Mouse (Mus musculus) embryonic facial prominence, embryonic 12.5 days (tissue): Measurements from ENCODE around the gene 4933427D14Rik. TPM values are rescaled to one million over a fixed set of nuclear protein-coding genes. Genes with fewer than 3 reads are reported as not detected.

Experiments used
- ATAC-seq: fragments of 200-750 bp; cut with Nextera tagmentation; 2 replicates; pipeline ENCODE4 v1.8.0; 2017; ENCODE audit not compliant: insufficient number of reproducible peaks, insufficient read depth, low FRiP score, low TSS enrichment
- H3K27ac ChIP-seq: fragments of 300-500 bp; sonication (generic); 2 replicates; pipeline ENCODE4 v1.5.1; 2016; ENCODE audit warnings: mild to moderate bottlenecking
- H3K27me3 ChIP-seq: fragments of 300-500 bp; sonication (generic); 2 replicates; pipeline ENCODE4 v1.6.1; 2016; ENCODE audit warnings: mild to moderate bottlenecking, moderate library complexity
- H3K36me3 ChIP-seq: fragments of 300-500 bp; sonication (generic); 2 replicates; pipeline ENCODE4 v1.6.1; 2016; ENCODE audit warnings: mild to moderate bottlenecking
- H3K4me1 ChIP-seq: fragments of 300-500 bp; sonication (generic); 2 replicates; pipeline ENCODE4 v1.6.1; 2016
- H3K4me2 ChIP-seq: fragments of 300-500 bp; sonication (generic); replicated peaks from 2 replicates; pipeline ENCODE4 v1.6.1; 2016; ENCODE audit warnings: mild to moderate bottlenecking, moderate library complexity
- H3K4me3 ChIP-seq: fragments of 300-500 bp; sonication (generic); 2 replicates; pipeline ENCODE4 v1.5.1; 2016; ENCODE audit warnings: mild to moderate bottlenecking
- H3K9ac ChIP-seq: fragments of 300-500 bp; sonication (generic); 2 replicates; pipeline ENCODE4 v1.6.1; 2016; ENCODE audit warnings: mild to moderate bottlenecking, moderate library complexity
- H3K9me3 ChIP-seq: fragments of 300-500 bp; sonication (generic); 2 replicates; pipeline ENCODE4 v1.6.1; 2016; ENCODE audit warnings: mild to moderate bottlenecking, moderate library complexity
- WGBS: fragments of 180-500 bp; shearing (Covaris S2); methylation state at CpG from one replicate; pipeline ENCODE4 v1.1.7; 2016; 5-methylcytosine and 5-hydroxymethylcytosine counted together
- polyA plus RNA-seq: library from polyadenylated mRNA; unstranded; fragments of >200 nt; fragmentation: Nextera tagmentation; extraction: Ambion mirVana; gene quantifications from 2 replicates; pipeline ENCODE4 v1.2.1, GENCODE M21; 2016

Gene 4933427D14Rik
- 16.7 and 23.2 TPM in 2 replicates for polyA plus RNA-seq

DNA sequence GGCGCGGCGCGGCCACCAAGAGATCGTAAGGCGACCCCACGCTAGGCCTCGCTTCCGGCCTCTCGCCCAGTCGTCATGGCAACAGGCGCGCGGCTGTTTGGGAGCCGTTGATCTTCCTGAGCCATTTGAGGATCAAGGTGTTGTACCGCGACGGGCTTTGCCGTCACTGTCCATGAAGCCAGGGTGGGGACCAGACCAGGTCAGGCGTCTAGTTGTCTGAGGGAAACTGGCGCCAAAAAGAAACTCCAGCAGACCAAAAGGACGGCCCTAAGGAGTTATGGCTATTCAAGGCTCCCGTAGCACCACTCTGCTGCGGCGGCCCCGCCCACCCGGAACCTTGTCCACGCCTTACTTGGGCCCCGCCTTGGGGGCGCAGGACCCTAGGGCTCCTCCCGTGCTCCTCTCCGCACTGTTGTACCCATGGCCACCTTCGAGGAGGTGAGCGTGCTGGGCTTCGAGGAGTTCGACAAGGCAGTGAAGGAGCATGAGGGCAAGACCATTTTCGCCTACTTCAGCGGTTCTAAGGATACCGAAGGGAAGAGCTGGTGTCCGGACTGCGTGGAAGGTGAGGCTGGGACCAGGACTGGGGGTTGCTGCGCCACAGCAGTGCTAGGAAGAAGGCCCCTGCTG, at the start of gene 4933427D14Rik, which contains the start of gene Txndc17:
Gene 4933427D14Rik, minus strand, starts transcription at position 256 of the 630 bp plus-strand sequence.
Gene Txndc17, plus strand, starts transcription at position 344 of the 630 bp plus-strand sequence.
- peak within 1 kb of the TSS; percentile 80 for H3K27ac ChIP-seq
- peak; percentile 93 for ATAC-seq
- WGBS: under 1% methylated on average over 42 of the region's 42 CpGs
- H3K36me3 ChIP-seq: peaks cover 22% of the 10 kb centered on the region
- H3K9ac ChIP-seq: peak within 1 kb of the TSS; percentile 75
- H3K4me1 ChIP-seq: peaks cover 18% of the 10 kb centered on the region
- no peaks in the 10 kb centered on the region for H3K27me3 ChIP-seq
- H3K4me3 ChIP-seq: peak within 1 kb of the TSS; percentile 81
- H3K9me3 ChIP-seq: no peaks in the 10 kb centered on the region
- H3K4me2 ChIP-seq: peak within 1 kb of the TSS; percentile 87

GRCm38 (mm10) chr11:72256441-72256840, 49.2 kb upstream of the 4933427D14Rik start:
- WGBS: 80% methylated on average over 2 of the region's 2 CpGs
- Histone ChIP-seq H3K4me2 (no peak overlapping the region), H3K9ac (no peak overlapping the region), H3K36me3 (no peaks in the 10 kb centered on the region), H3K27ac (no peak overlapping the region), H3K4me3 (no peak overlapping the region), H3K27me3 (no peaks in the 10 kb centered on the region), H3K9me3 (no peaks in the 10 kb centered on the region), H3K4me1 (no peaks in the 10 kb centered on the region)
- no peak for ATAC-seq

DNA sequence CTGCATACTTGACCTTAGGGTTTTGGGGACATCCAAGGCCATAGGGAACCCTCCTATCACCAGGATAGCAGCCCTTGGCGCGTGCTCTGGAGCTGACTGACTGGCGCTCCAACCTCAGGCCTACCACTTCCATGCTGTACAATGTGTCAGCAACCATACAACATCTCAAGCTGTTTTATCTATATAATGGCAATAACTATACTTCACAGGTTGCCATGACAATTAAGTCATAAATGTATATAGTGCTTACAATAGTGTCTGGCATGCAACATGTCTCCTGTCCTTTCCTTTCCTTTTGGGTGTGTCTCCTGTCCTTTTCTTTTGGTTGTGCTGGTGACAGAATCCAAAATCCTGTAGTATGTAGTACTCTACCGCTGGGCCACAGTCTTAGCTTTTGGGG, 48.4 kb upstream of the 4933427D14Rik start:
- no peaks in the 10 kb centered on the region for H3K27me3 ChIP-seq
- no peak for ATAC-seq
- H3K4me2 ChIP-seq: no peak overlapping the region
- no peaks in the 10 kb centered on the region for H3K9me3 ChIP-seq
- H3K4me1 ChIP-seq: no peaks in the 10 kb centered on the region
- H3K27ac ChIP-seq: no peak overlapping the region
- no peaks in the 10 kb centered on the region for H3K36me3 ChIP-seq
- no peak overlapping the region for H3K4me3 ChIP-seq
- WGBS: 87% methylated on average over 4 of the region's 4 CpGs
- H3K9ac ChIP-seq: no peak overlapping the region

DNA sequence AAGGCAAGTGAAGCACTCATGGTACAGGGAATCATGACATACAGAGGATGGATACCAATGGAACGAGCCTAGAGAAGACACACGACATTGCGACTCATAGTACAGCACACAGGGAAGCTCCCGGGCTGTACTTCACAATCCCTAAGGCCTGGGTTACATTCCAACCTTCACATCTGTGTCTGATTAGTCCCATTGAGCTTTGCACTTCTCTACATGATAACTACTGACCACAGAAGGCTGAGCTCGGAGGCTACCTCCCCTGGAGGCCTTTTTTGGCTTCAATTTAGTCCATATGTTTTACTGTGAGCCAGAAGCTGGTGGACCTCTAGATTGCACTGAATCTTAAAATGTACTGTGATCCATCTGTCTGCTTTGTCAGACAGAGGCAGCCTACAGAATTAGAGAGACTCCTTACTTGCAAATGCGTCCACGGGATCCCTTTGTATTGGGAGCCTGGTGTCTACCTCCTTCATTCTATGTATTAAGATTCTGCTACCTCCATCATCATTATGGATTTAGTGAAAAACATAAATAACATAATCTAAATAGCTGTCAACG, 38.0 kb upstream of the 4933427D14Rik start:
- no peak for ATAC-seq
- H3K27ac ChIP-seq: no peak overlapping the region
- 54% methylated on average over 8 of the region's 8 CpGs for WGBS
- no peaks in the 10 kb centered on the region for H3K36me3 ChIP-seq
- H3K27me3 ChIP-seq: no peaks in the 10 kb centered on the region
- peaks cover 5% of the 10 kb centered on the region; the same call in 1 of the 2 replicates for H3K4me1 ChIP-seq
- H3K9me3 ChIP-seq: no peaks in the 10 kb centered on the region
- H3K4me2 ChIP-seq: no peak overlapping the region
- H3K4me3 ChIP-seq: no peak overlapping the region
- H3K9ac ChIP-seq: no peak overlapping the region

- H3K4me1 ChIP-seq: peaks cover 2% of the 10 kb centered on the region; the same call in 1 of the 2 replicates
- H3K36me3 ChIP-seq: no peaks in the 10 kb centered on the region
- no peak overlapping the region for H3K27ac ChIP-seq
- no peak overlapping the region for H3K4me2 ChIP-seq
- H3K4me3 ChIP-seq: no peak overlapping the region
- ATAC-seq: no peak
- no peaks in the 10 kb centered on the region for H3K27me3 ChIP-seq
- H3K9me3 ChIP-seq: no peaks in the 10 kb centered on the region
- WGBS: 79% methylated on average over 4 of the region's 4 CpGs
- no peak overlapping the region for H3K9ac ChIP-seq
Measured at GRCm38 (mm10) chr11:72240062-72240860, 33.0 kb upstream of the 4933427D14Rik start.

- H3K27me3 ChIP-seq: no peaks in the 10 kb centered on the region
- no peak overlapping the region for H3K9ac ChIP-seq
- no peak overlapping the region for H3K27ac ChIP-seq
- H3K9me3 ChIP-seq: no peaks in the 10 kb centered on the region
- no peak overlapping the region for H3K4me2 ChIP-seq
- no peaks in the 10 kb centered on the region for H3K4me1 ChIP-seq
- H3K36me3 ChIP-seq: no peaks in the 10 kb centered on the region
- WGBS: 72% methylated on average over 5 of the region's 5 CpGs
- no peak for ATAC-seq
- no peak overlapping the region for H3K4me3 ChIP-seq
Measured at GRCm38 (mm10) chr11:72234013-72234412, 26.8 kb upstream of the 4933427D14Rik start.

DNA sequence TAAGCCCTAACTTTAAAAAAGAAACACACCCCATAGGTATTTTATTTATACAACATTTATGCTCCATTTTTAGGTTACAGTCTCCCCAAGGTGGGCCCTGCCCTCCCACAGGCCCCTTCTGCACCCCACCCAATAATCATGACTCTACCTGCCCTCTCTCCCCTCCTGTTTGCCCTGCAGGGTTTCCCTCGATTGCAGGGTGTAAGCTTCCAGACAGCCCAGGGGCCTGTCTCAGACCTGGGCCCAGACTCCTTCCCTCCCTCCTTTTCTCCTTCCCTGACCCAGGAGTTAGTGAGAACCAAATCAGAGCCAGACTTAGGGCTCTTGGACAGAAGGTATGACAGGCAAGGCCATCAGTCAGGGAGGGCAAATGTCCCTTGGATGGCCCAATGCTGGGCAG, 25.7 kb upstream of the 4933427D14Rik start:
- Histone ChIP-seq H3K9ac (no peak overlapping the region), H3K4me2 (no peak overlapping the region), H3K36me3 (no peaks in the 10 kb centered on the region), H3K4me1 (no peaks in the 10 kb centered on the region), H3K27ac (no peak overlapping the region), H3K9me3 (no peaks in the 10 kb centered on the region), H3K4me3 (no peak overlapping the region), H3K27me3 (no peaks in the 10 kb centered on the region)
- 70% methylated on average over 1 of the region's 1 CpGs for WGBS
- ATAC-seq: no peak

DNA sequence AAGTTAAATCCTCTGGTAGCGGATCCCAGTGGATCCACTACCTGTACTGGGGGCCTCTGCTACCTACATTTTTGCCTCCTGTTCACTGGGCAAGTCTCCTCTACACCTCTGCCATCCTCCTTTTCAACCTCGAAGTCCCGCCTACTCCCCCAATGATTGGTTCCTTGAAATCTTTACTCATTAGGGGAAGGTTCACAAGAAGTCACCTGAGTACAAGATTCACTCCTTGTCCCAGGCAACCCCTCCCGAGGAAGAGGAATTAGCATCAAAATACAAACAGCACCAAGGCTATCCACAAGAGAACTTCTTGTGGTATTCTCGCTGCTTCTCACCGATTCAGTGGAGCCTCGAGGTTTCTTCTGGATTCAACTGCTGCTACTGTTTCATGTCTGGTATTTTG, 24.8 kb upstream of the 4933427D14Rik start:
- no peaks in the 10 kb centered on the region for H3K4me1 ChIP-seq
- H3K36me3 ChIP-seq: no peaks in the 10 kb centered on the region
- no peak overlapping the region for H3K9ac ChIP-seq
- H3K4me2 ChIP-seq: no peak overlapping the region
- 84% methylated on average over 7 of the region's 7 CpGs for WGBS
- H3K27ac ChIP-seq: no peak overlapping the region
- H3K27me3 ChIP-seq: no peaks in the 10 kb centered on the region
- no peaks in the 10 kb centered on the region for H3K9me3 ChIP-seq
- no peak overlapping the region for H3K4me3 ChIP-seq
- ATAC-seq: no peak

GRCm38 (mm10) chr11:72228513-72228912, 21.3 kb upstream of the 4933427D14Rik start:
- Histone ChIP-seq H3K27ac (no peak overlapping the region), H3K4me3 (no peak overlapping the region), H3K9me3 (no peaks in the 10 kb centered on the region), H3K4me1 (no peaks in the 10 kb centered on the region), H3K27me3 (no peaks in the 10 kb centered on the region), H3K9ac (no peak overlapping the region), H3K4me2 (no peak overlapping the region), H3K36me3 (no peaks in the 10 kb centered on the region)
- ATAC-seq: no peak
- 92% methylated on average over 4 of the region's 4 CpGs for WGBS

GRCm38 (mm10) chr11:72226901-72227300, 19.6 kb upstream of the 4933427D14Rik start:
- Histone ChIP-seq H3K4me3 (no peak overlapping the region), H3K9me3 (no peaks in the 10 kb centered on the region), H3K27me3 (no peaks in the 10 kb centered on the region), H3K36me3 (no peaks in the 10 kb centered on the region; the same call in 1 of the 2 replicates), H3K9ac (no peak overlapping the region), H3K4me1 (no peaks in the 10 kb centered on the region), H3K27ac (no peak overlapping the region), H3K4me2 (no peak overlapping the region)
- no peak for ATAC-seq
- WGBS: 78% methylated on average over 6 of the region's 6 CpGs

GRCm38 (mm10) chr11:72226020-72226791, 18.9 kb upstream of the 4933427D14Rik start:
- Histone ChIP-seq H3K9me3 (no peaks in the 10 kb centered on the region), H3K4me2 (no peak overlapping the region), H3K4me1 (no peaks in the 10 kb centered on the region), H3K36me3 (no peaks in the 10 kb centered on the region; the same call in 1 of the 2 replicates), H3K27ac (no peak overlapping the region), H3K27me3 (no peaks in the 10 kb centered on the region), H3K9ac (no peak overlapping the region), H3K4me3 (no peak overlapping the region)
- WGBS: 37% methylated on average over 10 of the region's 10 CpGs
- 0 out of 2 replicates have a peak, but pooled peaks have one; percentile 28 for ATAC-seq
